Mouse (Mus musculus) monocyte, adult 2 months (primary cell): Measurements from ENCODE around the gene Itgb2.

ENCODE experiments used
- DNase-seq, 2 experiments: peaks; one replicate each; pipeline ENCODE4 v3.0.0; 2022; ENCODE audit warnings: low spot score in 2 of 2, low read depth in 1 of 2

The Itgb2 gene

DNA sequence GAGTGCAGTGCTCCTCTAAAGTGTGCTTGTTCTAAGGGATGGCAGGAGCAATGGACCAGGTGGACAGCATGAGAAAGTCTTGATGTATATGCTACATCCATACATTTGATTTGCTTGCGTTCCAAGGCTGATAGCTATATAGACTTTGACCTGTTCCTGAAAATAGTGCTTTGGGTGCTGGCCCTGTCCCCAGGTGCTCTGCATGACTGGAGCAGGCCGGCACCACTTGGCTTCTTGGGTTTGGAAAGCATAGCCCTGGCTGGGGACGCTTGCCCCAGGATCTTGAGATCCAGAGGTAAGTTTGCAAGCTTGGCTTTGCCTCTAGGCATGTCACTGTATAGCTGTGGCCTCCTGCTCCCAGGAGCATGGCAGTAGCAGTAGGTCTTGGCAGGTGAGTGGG, 56.6 kb downstream of the Itgb2 start:
- DNase-seq: no peak

DNA sequence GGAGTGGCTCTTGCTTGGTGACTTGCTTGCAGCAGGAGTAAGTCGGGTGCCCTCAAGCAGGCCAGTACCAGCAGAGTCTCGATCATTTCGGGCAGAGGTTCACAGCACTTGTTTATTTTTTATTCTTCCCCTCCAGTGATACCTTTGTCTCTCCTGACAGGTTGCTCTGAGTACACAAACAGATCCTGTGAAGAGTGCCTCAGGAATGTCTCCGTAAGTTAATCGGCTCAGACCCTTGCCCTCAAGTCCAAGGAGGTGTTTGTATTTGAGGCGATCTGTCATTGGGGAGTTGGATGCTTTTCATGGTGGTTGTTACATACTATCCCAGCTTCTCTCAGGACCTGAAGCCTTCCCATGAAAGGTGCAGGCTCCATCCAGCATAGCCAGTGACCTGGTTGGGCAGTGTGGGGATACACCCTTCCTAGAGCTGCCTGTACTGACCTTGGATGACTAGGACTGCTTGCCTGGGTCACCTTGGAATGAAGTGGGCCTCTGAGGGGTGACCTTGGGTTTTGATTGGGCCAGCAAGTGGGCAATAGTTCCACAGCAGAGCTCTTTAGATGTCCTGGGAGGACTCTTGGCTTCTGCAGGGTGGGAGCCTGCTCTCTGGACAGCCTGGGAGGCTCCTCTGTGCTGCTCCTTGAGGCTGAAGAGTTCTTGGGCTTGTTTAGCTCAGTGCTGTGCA, 57.2 kb downstream of the Itgb2 start:
- DNase-seq: no peak

DNA sequence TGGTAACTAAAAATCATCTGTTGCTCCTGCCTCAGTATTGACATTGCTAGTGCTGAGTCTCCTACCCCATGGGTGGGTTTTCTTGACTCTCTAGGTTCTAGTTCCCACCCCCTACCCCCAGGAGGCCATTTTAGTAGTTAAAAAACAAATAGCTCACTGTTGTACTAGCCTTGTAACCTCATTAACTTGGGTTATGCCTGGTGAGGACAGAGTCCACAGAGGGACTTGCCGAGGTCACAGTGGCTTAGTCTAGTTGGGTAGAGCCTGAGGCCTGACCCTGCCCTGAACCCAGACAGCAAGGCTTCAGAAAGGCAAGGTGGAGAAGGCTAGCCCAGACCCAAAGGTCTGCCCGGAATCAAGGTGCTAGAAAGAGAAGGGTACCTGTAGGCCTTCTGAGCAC, 58.0 kb downstream of the Itgb2 start:
- no peak for DNase-seq

DNA sequence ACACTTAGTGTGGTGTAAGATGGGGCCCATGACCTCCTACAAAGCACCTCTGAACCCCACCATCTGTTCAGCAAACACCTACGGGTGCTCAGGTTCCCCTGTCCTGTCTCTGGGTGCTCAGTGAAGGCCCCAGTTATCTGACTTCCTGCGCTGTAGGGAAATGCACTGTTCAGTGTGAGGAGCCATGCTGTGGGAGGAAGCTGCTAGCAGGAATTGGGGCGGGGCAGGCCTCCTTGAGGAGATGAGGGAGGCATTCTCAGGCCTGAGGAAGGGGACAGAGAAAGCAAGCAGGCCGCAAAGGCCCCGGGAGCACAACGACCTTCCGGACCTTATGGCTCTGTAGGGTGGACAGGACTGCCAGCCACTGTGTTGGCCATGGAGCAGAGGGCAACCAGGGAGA, 59.1 kb downstream of the Itgb2 start:
- DNase-seq: no peak

DNA sequence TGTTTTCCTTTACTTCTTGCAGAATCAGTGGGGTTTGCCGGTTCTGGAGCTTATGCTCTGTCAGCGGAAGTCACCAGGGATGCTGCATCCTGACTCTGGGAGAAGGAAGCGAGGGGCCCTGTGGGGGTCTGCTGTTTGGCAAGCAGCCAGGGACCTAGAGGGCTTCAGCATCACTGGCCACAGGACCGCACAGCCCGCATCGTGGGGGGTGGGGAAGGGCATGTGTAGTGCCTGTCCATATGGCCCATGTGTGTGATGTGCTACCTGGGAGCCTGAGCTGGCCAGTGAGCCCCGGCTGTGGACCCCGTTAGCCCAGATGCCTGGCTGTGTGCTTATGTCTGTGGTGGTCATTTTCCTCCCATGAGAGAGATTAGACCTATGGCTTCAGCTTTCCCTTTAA, 59.7 kb downstream of the Itgb2 start:
- DNase-seq: no peak

DNA sequence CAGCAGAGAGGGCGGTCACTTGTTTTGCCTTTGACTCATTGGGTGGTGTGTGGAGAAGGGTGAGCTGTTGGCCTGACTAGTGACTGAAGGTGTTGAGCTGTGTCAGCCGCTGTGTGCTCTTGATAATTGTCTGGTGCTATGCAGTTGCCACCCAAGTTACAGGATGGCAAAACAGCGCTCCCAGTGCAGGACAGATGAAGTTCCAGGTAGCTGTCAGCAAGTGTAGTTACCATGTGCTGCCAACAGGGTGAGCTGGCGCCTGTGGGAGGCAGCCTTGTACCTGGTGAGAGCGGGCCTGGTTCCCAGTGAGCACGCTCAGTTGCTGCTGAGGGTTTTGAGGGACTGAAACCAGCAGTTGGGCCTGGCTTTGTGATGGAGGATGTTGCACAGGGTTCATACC, 60.8 kb downstream of the Itgb2 start:
- DNase-seq: peak in 1 of 2 experiments; percentile 14

DNA sequence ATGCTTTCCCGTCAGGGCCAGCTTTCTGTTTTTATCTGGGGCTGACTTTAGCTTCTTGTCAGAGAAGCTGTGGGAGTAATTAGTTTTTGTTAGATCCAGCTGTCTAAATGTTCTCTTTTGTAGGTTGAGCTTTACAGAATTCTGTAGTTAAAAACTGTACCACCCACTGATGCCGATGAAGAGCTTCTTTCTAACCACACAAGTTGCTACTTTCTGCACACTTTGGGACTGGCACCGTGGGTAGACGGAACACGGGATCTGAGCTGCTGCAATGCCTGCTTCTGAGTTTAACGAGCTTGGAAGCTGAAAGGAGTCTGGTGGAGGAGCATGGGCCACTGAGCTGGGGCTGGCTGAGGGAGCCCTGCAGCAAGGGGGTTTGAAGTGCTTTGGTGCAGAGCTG, 61.5 kb downstream of the Itgb2 start:
- DNase-seq: no peak

DNA sequence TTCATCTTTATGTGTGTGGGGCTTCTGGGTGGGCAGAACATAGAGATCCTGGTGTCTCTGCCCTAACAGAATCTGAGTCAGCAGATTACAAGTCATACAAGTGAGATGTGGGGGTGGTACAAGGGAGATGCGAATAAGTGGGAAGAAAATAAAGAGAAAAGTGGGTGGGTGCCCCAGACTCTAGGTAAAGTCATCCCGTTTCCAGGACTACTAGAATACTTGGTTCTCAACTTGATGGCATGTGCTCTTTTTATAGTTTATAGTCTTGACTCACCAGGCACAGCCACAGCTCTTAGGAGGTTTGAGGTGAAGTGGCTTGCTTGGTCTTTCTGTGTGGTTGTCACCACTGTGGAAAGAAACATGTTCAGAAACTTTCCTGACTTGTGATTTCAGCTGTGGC, 66.0 kb downstream of the Itgb2 start:
- no peak for DNase-seq

DNA sequence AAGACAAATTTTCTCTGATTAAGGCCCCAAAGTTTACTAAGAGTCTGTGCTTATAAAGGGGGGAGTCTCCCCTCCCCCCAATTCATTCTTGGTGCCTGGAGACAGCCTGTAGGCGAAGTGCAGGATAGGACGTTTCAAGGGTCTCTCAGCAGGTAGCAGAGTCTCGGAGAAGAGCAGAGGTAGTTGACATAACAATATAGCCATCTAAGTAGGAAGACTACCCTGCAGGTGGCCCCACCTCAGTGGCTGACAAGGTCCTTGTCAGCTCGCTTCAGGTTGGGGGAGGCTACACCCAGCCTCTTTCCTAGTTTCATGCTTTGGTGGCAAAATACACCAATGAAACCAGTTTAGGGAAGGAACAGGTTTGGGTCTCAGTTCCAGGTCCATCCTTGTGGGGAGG, 73.0 kb downstream of the Itgb2 start:
- no peak for DNase-seq

DNA sequence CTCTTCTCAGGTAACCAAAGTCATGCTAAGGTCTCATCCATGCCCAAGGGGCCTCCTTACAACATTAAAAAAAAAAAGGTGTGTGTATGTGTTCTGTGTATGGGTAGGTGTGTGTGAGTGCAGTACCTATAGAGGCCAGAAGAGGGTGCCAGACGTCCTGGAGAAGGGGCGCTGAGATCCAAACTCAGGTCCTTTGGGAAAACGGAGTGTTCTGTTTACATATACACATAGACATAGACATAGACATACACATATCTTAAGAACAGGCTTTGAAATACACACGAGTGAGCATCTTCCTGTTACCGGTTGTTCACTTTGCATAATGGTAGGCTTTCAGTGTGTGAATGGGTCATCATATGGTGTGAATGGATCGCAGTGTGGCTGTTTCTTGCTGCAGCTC, 74.1 kb downstream of the Itgb2 start:
- no peak for DNase-seq

DNA sequence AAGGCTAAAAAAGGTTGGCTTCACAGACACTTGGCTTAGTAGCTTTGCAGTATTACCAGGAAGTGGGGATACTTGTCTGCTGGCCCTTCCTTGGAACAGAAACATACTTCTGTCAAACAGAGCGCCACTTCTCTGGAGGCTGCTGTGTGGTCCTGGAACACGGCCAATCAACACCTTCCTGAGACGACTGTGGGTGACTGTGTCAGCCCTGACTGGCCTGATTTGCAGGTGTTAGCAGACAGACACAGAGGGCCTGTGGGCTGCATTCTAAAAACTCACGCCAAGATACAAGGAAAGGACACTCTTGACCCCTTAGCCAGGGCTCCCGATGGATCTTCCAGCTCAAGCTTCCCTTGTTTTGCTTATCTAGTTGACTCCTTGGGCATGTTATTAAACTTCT, 74.9 kb downstream of the Itgb2 start:
- no peak for DNase-seq

DNA sequence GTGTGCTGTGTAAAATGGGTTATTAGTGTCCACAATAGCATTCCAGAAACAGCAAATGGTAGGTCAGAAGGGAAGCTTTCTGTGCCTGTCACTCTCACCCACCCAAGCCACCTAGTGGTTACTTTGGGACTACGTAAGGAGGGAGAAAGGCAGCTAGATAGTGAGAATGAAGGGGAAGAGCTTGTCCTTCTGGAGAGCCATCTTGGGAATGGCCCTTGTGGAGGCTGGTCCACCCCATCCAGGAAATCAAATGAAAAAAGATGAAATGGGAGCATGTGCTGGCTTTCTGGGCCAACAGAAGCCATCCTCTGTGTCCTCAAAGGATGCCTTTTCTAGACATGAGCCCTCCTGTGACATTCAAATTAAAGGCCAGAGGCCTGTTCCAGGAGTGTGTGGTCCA, 75.3 kb downstream of the Itgb2 start:
- no peak for DNase-seq

DNA sequence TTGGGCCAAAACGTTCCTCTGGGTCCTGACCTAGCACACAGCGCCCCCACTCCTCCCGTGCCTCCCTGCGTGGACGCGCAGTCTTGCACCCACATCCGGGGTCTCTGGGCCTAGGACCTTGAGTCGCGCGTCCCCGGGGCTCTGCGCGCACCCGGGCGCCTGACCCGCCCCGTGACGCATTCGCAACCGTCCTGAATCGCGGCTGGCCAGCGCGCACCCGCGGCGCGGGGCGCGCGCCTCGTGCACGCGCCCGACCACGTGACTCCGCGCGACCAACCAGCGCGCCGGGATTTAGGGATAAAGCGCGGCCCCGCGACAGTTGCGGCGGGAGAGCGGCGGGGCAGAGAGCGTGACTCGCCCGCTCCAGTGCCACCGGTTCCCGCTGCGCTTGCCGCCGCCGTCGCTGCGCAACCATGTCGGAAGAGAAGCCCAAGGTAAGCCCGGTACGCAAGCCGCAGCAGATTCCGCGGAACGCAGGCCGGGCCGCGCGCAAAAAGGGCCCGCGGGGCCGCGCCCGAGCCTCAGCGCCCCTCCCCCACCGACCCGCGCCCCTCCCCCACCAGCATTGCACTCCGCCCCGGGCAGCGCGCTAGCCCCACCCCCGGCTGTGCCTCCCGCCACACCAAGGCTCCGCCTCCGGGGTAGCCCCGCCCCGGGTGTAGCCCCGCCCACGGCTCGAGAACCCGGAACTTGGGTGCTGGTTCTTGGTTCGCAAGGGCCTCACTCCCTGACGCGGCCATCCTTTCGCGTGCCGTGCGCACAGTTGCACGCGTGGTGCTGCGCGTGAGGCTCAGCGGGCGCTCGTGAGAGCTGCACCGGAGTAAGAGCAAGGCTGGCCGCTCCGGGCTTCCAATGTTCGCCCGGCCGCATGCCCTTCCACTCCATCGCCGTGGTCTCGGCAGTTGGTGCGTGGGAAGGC, 76.1 kb downstream of the Itgb2 start, which contains the start of the genes Sumo3 and Gm49325:
TSS of gene Sumo3 (plus strand) at position 190 of the 919 bp plus-strand sequence.
TSS of gene Gm49325 (plus strand) at position 290 of the 919 bp plus-strand sequence.
- peak; percentile 98 to 100 for DNase-seq

DNA sequence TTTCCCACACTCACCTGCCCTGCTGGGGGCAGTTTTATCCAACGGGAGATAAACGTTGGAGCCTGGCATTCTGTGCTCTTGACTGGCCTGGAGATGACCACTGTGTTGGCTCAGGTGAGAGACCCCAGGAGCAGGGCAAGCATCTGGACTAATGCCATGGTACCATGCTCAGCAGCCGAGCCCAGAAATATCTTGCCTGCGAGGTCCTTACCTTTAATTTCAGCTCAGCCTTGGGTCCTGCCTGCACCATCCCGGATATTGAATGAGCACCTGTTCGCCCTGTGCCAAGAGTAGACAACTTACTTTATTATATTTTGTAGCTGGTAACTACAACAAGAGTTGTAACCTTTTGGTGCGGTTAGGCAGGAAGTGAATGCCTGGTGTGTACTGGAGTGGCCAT, 76.8 kb downstream of the Itgb2 start:
- peak in 1 of 2 experiments; percentile 18 for DNase-seq

DNA sequence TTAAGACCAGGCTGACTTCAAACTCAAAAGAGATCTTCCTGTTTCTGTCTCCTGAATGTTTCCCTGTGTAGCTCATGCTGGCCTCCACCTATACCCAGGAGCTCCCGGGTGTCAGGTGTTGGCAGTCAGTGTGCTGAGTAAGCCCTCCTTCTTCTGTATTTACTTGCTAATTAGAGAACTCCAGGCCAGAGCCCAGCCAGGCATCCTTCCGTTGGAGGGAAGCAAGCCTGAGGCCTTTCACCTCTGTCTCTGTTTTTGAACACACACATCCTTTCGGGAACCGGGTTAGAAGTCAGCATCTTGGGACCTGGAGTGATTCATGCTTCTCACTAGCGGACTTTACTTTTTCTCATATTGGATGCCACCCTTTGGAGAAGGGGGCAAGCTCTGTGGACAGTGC, 77.4 kb downstream of the Itgb2 start:
- DNase-seq: no peak

DNA sequence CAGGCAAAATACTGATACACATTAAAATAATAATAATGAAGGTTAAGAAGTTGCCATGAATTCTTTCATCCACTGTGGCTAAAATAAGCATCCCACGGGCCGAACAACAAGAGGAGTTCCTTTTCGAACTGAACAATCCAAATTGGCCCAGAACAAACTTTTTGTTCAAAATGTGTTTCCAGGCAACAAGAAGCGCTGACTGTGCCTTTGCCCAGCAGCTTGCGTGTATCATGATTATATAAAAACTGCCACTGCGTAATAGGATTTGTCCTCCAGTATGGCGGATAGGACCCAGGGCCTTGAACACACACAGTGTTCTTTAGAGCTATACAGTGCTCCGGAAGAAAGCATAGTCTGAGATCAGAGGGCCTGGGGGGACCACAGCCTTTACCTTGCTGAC, 78.5 kb downstream of the Itgb2 start:
- no peak for DNase-seq

DNA sequence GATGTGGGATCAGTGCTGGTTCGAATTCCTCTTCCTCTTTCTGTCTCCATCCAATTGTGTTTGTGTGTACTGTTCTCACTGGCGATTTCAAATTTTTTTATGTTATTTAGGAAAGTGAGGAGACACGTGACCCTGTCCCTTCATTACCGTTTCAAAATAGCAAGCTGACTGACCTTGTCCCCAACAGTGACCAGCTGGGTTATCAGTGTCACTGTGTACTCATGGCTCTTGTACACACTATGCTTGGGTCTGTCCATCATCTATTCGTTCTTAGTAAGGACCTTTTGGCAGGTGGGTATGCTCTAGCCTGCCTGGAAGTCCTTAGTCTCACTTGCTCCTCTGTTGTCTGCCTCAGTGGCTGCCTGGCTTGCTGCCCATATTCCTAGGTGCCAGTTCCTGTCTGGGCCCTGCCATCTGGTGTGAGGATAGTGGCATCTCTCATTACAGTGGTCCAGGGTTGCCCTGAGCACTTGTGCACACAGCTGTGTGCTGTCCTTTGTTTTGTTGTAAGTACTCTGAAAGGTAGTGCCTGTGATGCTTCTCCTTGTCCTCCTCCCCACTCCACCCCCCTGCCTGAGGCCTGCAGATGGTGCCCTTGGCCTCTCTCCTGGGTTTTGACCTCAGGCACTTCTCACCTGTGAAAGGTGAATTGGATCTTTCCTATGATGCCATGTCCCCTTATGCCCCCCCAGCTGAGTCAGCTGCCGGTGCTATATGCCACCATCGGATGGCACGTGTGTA, 80.3 kb downstream of the Itgb2 start:
- DNase-seq: no peak

DNA sequence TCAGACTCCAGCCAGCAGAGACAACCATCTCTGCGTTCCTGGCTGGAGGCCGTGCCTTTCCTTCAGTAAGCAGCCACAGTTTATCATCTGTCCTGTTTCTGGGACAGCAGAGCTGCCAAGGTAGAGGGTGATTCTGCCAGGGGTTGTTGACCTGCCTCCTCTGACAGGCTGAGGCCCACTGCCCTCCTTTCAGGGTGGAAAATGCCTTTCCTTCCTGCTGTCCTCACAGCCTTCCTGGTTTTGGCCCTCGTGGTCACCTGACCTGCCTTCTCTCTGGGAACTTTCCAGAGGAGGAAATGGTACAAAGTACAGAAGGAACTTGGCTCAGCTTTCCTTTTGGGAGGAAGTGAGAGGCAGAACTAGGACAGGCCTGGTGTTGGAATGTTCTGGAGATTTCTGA, 83.4 kb downstream of the Itgb2 start:
- DNase-seq: no peak
